Mouse (Mus musculus) liver, adult 2 months (tissue): Measurements from ENCODE around the gene Haus2.

Experiments used
- CTCF ChIP-seq: fragments of 200-500 bp; IDR thresholded peaks from 2 replicates; pipeline ENCODE4 v1.5.1; 2011; ENCODE audit warnings: low read depth, low read length, control low read depth
- POLR2A ChIP-seq: fragments of 200-500 bp; IDR thresholded peaks from 2 replicates; pipeline ENCODE4 v1.6.1; 2011; ENCODE audit warnings: low read length, control low read depth; ENCODE audit not compliant: insufficient read depth; ENCODE audit errors: extremely low read depth

DNA sequence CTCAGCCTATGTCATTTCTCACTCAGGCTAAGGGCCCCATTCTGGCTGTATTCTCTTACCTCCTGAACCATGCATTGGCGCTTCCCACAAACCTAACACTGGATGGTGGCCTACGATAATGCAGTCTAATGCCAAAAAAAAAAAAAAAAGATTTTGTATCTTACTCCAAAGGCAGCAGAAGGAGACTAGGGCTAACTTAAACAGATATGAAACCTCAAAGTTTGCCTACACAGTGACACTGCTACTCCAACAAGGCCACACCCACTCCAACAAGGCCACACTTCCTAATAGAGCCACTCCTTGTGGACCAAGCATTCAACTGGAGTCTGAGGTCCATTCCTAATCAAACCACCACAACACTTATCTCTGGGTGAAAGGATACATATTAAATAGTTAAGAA, 47.5 kb downstream of the Haus2 start:
- no peak for TF ChIP-seq CTCF
- TF ChIP-seq POLR2A, result no peak
